Mouse (Mus musculus): ENCODE results near the gene Ddah1.

Gene Ddah1

GRCm38 (mm10) chr3:145923874-145924577, 165.6 kb downstream of the Ddah1 start:
- in situ Hi-C loops (cut with MboI; ENCODE audit: low pct_unique_long_range_greater_than_20kb in 1 of 2, low sequenced_read_pairs in 2 of 2, unreplicated experiment in 1 of 2), result no loop called here

GRCm38 (mm10) chr3:145924649-145925337, 166.3 kb downstream of the Ddah1 start:
- in situ Hi-C loops (cut with MboI; ENCODE audit: low pct_unique_long_range_greater_than_20kb in 1 of 2, low sequenced_read_pairs in 2 of 2, unreplicated experiment in 1 of 2), result no loop called here

- in situ Hi-C loops (cut with MboI; ENCODE audit: low pct_unique_long_range_greater_than_20kb in 1 of 2, low sequenced_read_pairs in 2 of 2, unreplicated experiment in 1 of 2), result no loop called here
Observed at GRCm38 (mm10) chr3:145925506-145925905, 167.0 kb downstream of the Ddah1 start.

GRCm38 (mm10) chr3:145929525-145930400, 171.3 kb downstream of the Ddah1 start:
- in situ Hi-C loops (cut with MboI; ENCODE audit: low pct_unique_long_range_greater_than_20kb in 1 of 2, low sequenced_read_pairs in 2 of 2, unreplicated experiment in 1 of 2), result no loop called here

GRCm38 (mm10) chr3:145933845-145934244, 175.4 kb downstream of the Ddah1 start:
- in situ Hi-C loops (cut with MboI; ENCODE audit: low pct_unique_long_range_greater_than_20kb in 1 of 2, low sequenced_read_pairs in 2 of 2, unreplicated experiment in 1 of 2), result no loop called here

- in situ Hi-C loops (cut with MboI; ENCODE audit: low pct_unique_long_range_greater_than_20kb in 1 of 2, low sequenced_read_pairs in 2 of 2, unreplicated experiment in 1 of 2), result no loop called here
Observed at GRCm38 (mm10) chr3:145937505-145938404, 179.3 kb downstream of the Ddah1 start, which contains the start of gene 2410004B18Rik. Gene 2410004B18Rik, plus strand, starts transcription at chr3:145938014.

GRCm38 (mm10) chr3:145938405-145939349, 180.2 kb downstream of the Ddah1 start:
- in situ Hi-C loops (cut with MboI; ENCODE audit: low pct_unique_long_range_greater_than_20kb in 1 of 2, low sequenced_read_pairs in 2 of 2, unreplicated experiment in 1 of 2), result no loop called here

GRCm38 (mm10) chr3:145939402-145939801, 180.9 kb downstream of the Ddah1 start:
- in situ Hi-C loops (cut with MboI; ENCODE audit: low pct_unique_long_range_greater_than_20kb in 1 of 2, low sequenced_read_pairs in 2 of 2, unreplicated experiment in 1 of 2), result no loop called here

GRCm38 (mm10) chr3:145939971-145940370, 181.5 kb downstream of the Ddah1 start:
- in situ Hi-C loops (cut with MboI; ENCODE audit: low pct_unique_long_range_greater_than_20kb in 1 of 2, low sequenced_read_pairs in 2 of 2, unreplicated experiment in 1 of 2), result no loop called here

GRCm38 (mm10) chr3:145941971-145942370, 183.5 kb downstream of the Ddah1 start:
- in situ Hi-C loops (cut with MboI; ENCODE audit: low pct_unique_long_range_greater_than_20kb in 1 of 2, low sequenced_read_pairs in 2 of 2, unreplicated experiment in 1 of 2), result no loop called here
